Mouse (Mus musculus) neural tube, embryonic 13.5 days (tissue): Measurements from ENCODE around the gene Ank2. TPM values are rescaled to one million over a fixed set of nuclear protein-coding genes. Genes with fewer than 3 reads are reported as not detected.
A peak's percentile ranks its signal among the peaks of the same experiment; 100 is the strongest.

ENCODE experiments used
- ATAC-seq: fragments of 200-750 bp; cut with Nextera tagmentation; 2 replicates; pipeline ENCODE4 v1.8.0; 2017; ENCODE audit warnings: low read depth, mild to moderate bottlenecking, moderate TSS enrichment, moderate library complexity
- H3K27ac ChIP-seq: fragments of 300-500 bp; sonication (generic); replicated peaks from 2 replicates; pipeline ENCODE4 v1.5.1; 2015; ENCODE audit warnings: moderate library complexity, mild to moderate bottlenecking, inconsistent platforms
- H3K27me3 ChIP-seq: fragments of 300-500 bp; sonication (generic); 2 replicates; pipeline ENCODE4 v1.6.1; 2015; ENCODE audit warnings: mild to moderate bottlenecking, inconsistent platforms
- H3K36me3 ChIP-seq: fragments of 300-500 bp; sonication (generic); 2 replicates; pipeline ENCODE4 v1.6.1; 2015; ENCODE audit warnings: mild to moderate bottlenecking, inconsistent platforms
- H3K4me1 ChIP-seq: fragments of 300-500 bp; sonication (generic); replicated peaks from 2 replicates; pipeline ENCODE4 v1.6.1; 2015; ENCODE audit warnings: inconsistent platforms
- H3K4me2 ChIP-seq: fragments of 300-500 bp; sonication (generic); 2 replicates; pipeline ENCODE4 v1.6.1; 2015; ENCODE audit warnings: inconsistent platforms, mild to moderate bottlenecking, moderate library complexity
- H3K4me3 ChIP-seq: fragments of 300-500 bp; sonication (generic); 2 replicates; pipeline ENCODE4 v1.5.1; 2015; ENCODE audit warnings: mild to moderate bottlenecking, inconsistent platforms
- H3K9ac ChIP-seq: fragments of 300-500 bp; sonication (generic); 2 replicates; pipeline ENCODE4 v1.6.1; 2015; ENCODE audit warnings: moderate library complexity, mild to moderate bottlenecking, inconsistent platforms
- H3K9me3 ChIP-seq: fragments of 300-500 bp; sonication (generic); 2 replicates; pipeline ENCODE4 v1.6.1; 2016; ENCODE audit warnings: inconsistent platforms
- WGBS: fragments of 180-500 bp; shearing (Covaris S2); methylation state at CpG from one replicate; pipeline ENCODE4 v1.1.7; 2015; 5-methylcytosine and 5-hydroxymethylcytosine counted together
- polyA plus RNA-seq: library from polyadenylated mRNA; unstranded; fragments of >200 nt; fragmentation: Nextera tagmentation; extraction: Ambion mirVana; gene quantifications from 2 replicates; pipeline ENCODE4 v1.2.1, GENCODE M21; 2015

The Ank2 gene
- polyA plus RNA-seq, 1 experiment from 2014 or later, result 119 TPM

- no peak overlapping the region for H3K9ac ChIP-seq
- no peaks in the 10 kb centered on the region for H3K9me3 ChIP-seq
- H3K36me3 ChIP-seq, result 0 out of 2 replicates have a peak, but pooled peaks cover 5% of the 10 kb centered on the region
- whole genome bisulfite sequencing, result 74% methylated on average over 11 of the region's 11 CpGs
- no peaks in the 10 kb centered on the region for H3K27me3 ChIP-seq
- ATAC-seq, result no peak
- peaks cover 32% of the 10 kb centered on the region for H3K4me1 ChIP-seq
- H3K27ac ChIP-seq, result no peak overlapping the region
- H3K4me3 ChIP-seq, result no peak overlapping the region
- no peak overlapping the region for H3K4me2 ChIP-seq
Measured at GRCm38 (mm10) chr3:127242234-127242810, 256.8 kb downstream of the Ank2 start.

- WGBS, result 70% methylated on average over 5 of the region's 5 CpGs
- no peak for ATAC-seq
- Histone ChIP-seq H3K9me3 (no peaks in the 10 kb centered on the region), H3K9ac (no peak overlapping the region), H3K4me2 (no peak overlapping the region), H3K36me3 (0 out of 2 replicates have a peak, but pooled peaks cover 5% of the 10 kb centered on the region), H3K27me3 (no peaks in the 10 kb centered on the region), H3K4me3 (no peak overlapping the region), H3K27ac (no peak overlapping the region), H3K4me1 (0 out of 2 replicates have a peak, but pooled peaks cover 5% of the 10 kb centered on the region)
Measured at GRCm38 (mm10) chr3:127235271-127235670, 263.9 kb downstream of the Ank2 start.

- Histone ChIP-seq H3K9ac (peak overlapping the region; percentile 75), H3K9me3 (no peaks in the 10 kb centered on the region), H3K36me3 (no peaks in the 10 kb centered on the region), H3K27me3 (no peaks in the 10 kb centered on the region), H3K27ac (peak overlapping the region; percentile 92), H3K4me3 (peak overlapping the region; percentile 57), H3K4me1 (peaks cover 43% of the 10 kb centered on the region), H3K4me2 (peak overlapping the region; percentile 64)
- 3% methylated on average over 26 of the region's 26 CpGs for WGBS
- peak; percentile 95 for ATAC-seq
Measured at GRCm38 (mm10) chr3:127225799-127226730, 273.1 kb downstream of the Ank2 start.

- ATAC-seq, result peak; percentile 80
- Histone ChIP-seq H3K27me3 (no peaks in the 10 kb centered on the region), H3K9me3 (no peaks in the 10 kb centered on the region), H3K9ac (peak overlapping the region; percentile 75), H3K4me1 (peaks cover 43% of the 10 kb centered on the region), H3K4me3 (peak overlapping the region; percentile 57), H3K4me2 (peak overlapping the region; percentile 64), H3K36me3 (no peaks in the 10 kb centered on the region), H3K27ac (peak overlapping the region; percentile 92)
- WGBS, result 6% methylated on average over 16 of the region's 16 CpGs
Measured at GRCm38 (mm10) chr3:127225167-127225798, 273.9 kb downstream of the Ank2 start.

GRCm38 (mm10) chr3:127224315-127225166, 274.6 kb downstream of the Ank2 start:
- H3K4me3 ChIP-seq, result peak overlapping the region; percentile 57
- peaks cover 43% of the 10 kb centered on the region for H3K4me1 ChIP-seq
- H3K9me3 ChIP-seq, result no peaks in the 10 kb centered on the region
- ATAC-seq, result no peak
- H3K4me2 ChIP-seq, result peak overlapping the region; percentile 64
- peak overlapping the region; percentile 75 for H3K9ac ChIP-seq
- peak overlapping the region; percentile 92 for H3K27ac ChIP-seq
- 44% methylated on average over 13 of the region's 13 CpGs for WGBS
- no peaks in the 10 kb centered on the region for H3K36me3 ChIP-seq
- no peaks in the 10 kb centered on the region for H3K27me3 ChIP-seq

- Histone ChIP-seq H3K36me3 (0 out of 2 replicates have a peak, but pooled peaks cover 5% of the 10 kb centered on the region), H3K4me3 (no peak overlapping the region), H3K9ac (no peak overlapping the region), H3K4me1 (peaks cover 42% of the 10 kb centered on the region), H3K27ac (no peak overlapping the region), H3K27me3 (no peaks in the 10 kb centered on the region), H3K9me3 (no peaks in the 10 kb centered on the region), H3K4me2 (no peak overlapping the region)
- WGBS, result 86% methylated on average over 2 of the region's 2 CpGs
- no peak for ATAC-seq
Measured at GRCm38 (mm10) chr3:127222086-127222485, 277.1 kb downstream of the Ank2 start.

GRCm38 (mm10) chr3:127220859-127221258, 278.3 kb downstream of the Ank2 start:
- no peak overlapping the region for H3K27ac ChIP-seq
- 67% methylated on average over 9 of the region's 9 CpGs for WGBS
- ATAC-seq, result no peak
- no peak overlapping the region for H3K4me3 ChIP-seq
- no peaks in the 10 kb centered on the region for H3K27me3 ChIP-seq
- H3K36me3 ChIP-seq, result 0 out of 2 replicates have a peak, but pooled peaks cover 5% of the 10 kb centered on the region
- peaks cover 30% of the 10 kb centered on the region for H3K4me1 ChIP-seq
- H3K9me3 ChIP-seq, result no peaks in the 10 kb centered on the region
- no peak overlapping the region for H3K9ac ChIP-seq
- H3K4me2 ChIP-seq, result no peak overlapping the region

GRCm38 (mm10) chr3:127213534-127213933, 285.6 kb downstream of the Ank2 start:
- no peak overlapping the region for H3K27ac ChIP-seq
- H3K9ac ChIP-seq, result no peak overlapping the region
- 48% methylated on average over 5 of the region's 5 CpGs for WGBS
- H3K4me1 ChIP-seq, result peaks cover 14% of the 10 kb centered on the region
- H3K4me2 ChIP-seq, result no peak overlapping the region
- no peaks in the 10 kb centered on the region for H3K9me3 ChIP-seq
- H3K36me3 ChIP-seq, result 0 out of 2 replicates have a peak, but pooled peaks cover 5% of the 10 kb centered on the region
- no peaks in the 10 kb centered on the region for H3K27me3 ChIP-seq
- ATAC-seq, result no peak
- no peak overlapping the region for H3K4me3 ChIP-seq

- H3K4me1 ChIP-seq, result peaks cover 16% of the 10 kb centered on the region
- WGBS, result 87% methylated on average over 3 of the region's 3 CpGs
- no peak overlapping the region for H3K4me3 ChIP-seq
- no peak for ATAC-seq
- H3K27me3 ChIP-seq, result no peaks in the 10 kb centered on the region
- no peaks in the 10 kb centered on the region for H3K9me3 ChIP-seq
- no peaks in the 10 kb centered on the region for H3K36me3 ChIP-seq
- no peak overlapping the region for H3K4me2 ChIP-seq
- H3K27ac ChIP-seq, result no peak overlapping the region
- H3K9ac ChIP-seq, result no peak overlapping the region
Measured at GRCm38 (mm10) chr3:127211119-127211518, 288.0 kb downstream of the Ank2 start.

- Histone ChIP-seq H3K27me3 (no peaks in the 10 kb centered on the region), H3K9me3 (no peaks in the 10 kb centered on the region), H3K27ac (no peak overlapping the region), H3K4me1 (peaks cover 20% of the 10 kb centered on the region), H3K4me3 (no peak overlapping the region), H3K4me2 (no peak overlapping the region), H3K9ac (no peak overlapping the region), H3K36me3 (no peaks in the 10 kb centered on the region)
- WGBS, result 44% methylated on average over 4 of the region's 4 CpGs
- ATAC-seq, result no peak
Measured at GRCm38 (mm10) chr3:127210552-127210951, 288.6 kb downstream of the Ank2 start.

GRCm38 (mm10) chr3:127208871-127209270, 290.3 kb downstream of the Ank2 start:
- Histone ChIP-seq H3K27ac (no peak overlapping the region), H3K9me3 (no peaks in the 10 kb centered on the region), H3K9ac (no peak overlapping the region), H3K4me2 (no peak overlapping the region), H3K27me3 (no peaks in the 10 kb centered on the region), H3K4me1 (peaks cover 18% of the 10 kb centered on the region), H3K4me3 (no peak overlapping the region), H3K36me3 (no peaks in the 10 kb centered on the region)
- no peak for ATAC-seq
- WGBS, result 92% methylated on average over 5 of the region's 5 CpGs
